Mouse (Mus musculus): Measurements from ENCODE around the gene Rbm12. TPM values are rescaled to one million over a fixed set of nuclear protein-coding genes. Genes with fewer than 3 reads are reported as not detected.

The Rbm12 gene
- 14.1 TPM for polyA plus RNA-seq (2021)

- in situ Hi-C loops (cut with MboI; ENCODE audit: low pct_unique_long_range_greater_than_20kb) = no loop called here
- ATAC-seq (peak; percentile 69), DNase-seq (ENCODE audit: low read depth, low spot score) (peak; percentile 50)
- ChIA-PET POLR2A (interaction anchor here (0.7 to 1.1 kb wide), 4 partner anchors 23 to 154 kb away, joined by 3 to 4 read pairs (median 4); no protein-coding TSS in a partner anchor), CTCF (interaction anchor here (1.0 kb wide), 2 partner anchors 11 to 20 kb away, joined by 3 read pairs; no protein-coding TSS in a partner anchor)
- TF ChIP-seq CTCF (IDR thresholded peaks at IDR 0.05) = no peak
- no peaks in the 10 kb centered on the region for H3K27me3 ChIP-seq
These were observed at the start of gene Rbm12, which contains the start of gene Cpne1 for GRCm38 (mm10) chr2:156111358-156112079. TSS of gene Rbm12 (minus strand) at chr2:156111978. TSS of gene Cpne1 (minus strand) at chr2:156111965.

- ChIA-PET POLR2A (no interaction called here), CTCF (interaction anchor here (1.0 kb wide), 1 partner anchor 19 kb away, joined by 3 read pairs; no protein-coding TSS in a partner anchor)
- ATAC-seq (no peak), DNase-seq (ENCODE audit: low read depth, low spot score) (no peak)
- H3K27me3 ChIP-seq = no peaks in the 10 kb centered on the region
- in situ Hi-C loops (cut with MboI; ENCODE audit: low pct_unique_long_range_greater_than_20kb) = no loop called here
- TF ChIP-seq CTCF (IDR thresholded peaks at IDR 0.05) = peak; percentile 31
These were observed 39.8 kb upstream of the Rbm12 start for GRCm38 (mm10) chr2:156151538-156151937.

DNA sequence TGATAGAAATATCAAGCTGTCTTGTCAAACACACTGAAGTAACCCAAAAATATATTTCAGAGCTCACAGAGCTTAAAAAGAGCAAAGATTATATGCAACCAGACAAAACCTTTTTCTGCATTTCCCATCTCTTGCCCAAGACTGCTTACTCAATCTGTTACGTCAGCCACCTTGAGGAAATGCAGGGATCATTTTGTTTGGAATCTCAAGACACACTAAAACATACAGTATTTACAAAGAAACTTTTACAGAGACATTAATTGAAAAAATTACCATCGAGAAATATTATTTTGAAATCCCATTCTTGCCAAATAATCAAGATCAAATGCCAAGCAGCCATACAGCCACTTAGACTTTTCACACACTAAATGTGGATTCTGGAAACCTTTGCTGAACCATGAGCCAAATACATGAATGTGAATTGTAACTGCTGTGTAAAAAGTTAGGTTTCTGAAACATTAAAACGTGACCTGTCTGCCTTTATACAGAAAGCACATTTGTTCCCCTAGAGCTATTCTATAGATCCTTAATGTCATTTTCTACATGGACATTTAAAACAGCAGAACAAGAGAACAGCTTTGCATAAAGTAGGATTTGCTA, 35.6 kb upstream of the Rbm12 start:
- in situ Hi-C loops (cut with MboI; ENCODE audit: low pct_unique_long_range_greater_than_20kb) = loop anchor here (25.0 kb wide), 2 partner anchors 185 to 310 kb away; partner anchors contain the start of genes Cep250, Eif6 and Fam83c
- TF ChIP-seq CTCF (IDR thresholded peaks at IDR 0.05) = no peak
- no peak for ATAC-seq
- POLR2A ChIA-PET = interaction anchor here (0.6 kb wide), 1 partner anchor 584 kb away, joined by 3 read pairs; no protein-coding TSS in a partner anchor
- no peaks in the 10 kb centered on the region for H3K27me3 ChIP-seq
- DNase-seq (ENCODE audit: low read depth, low spot score) = no peak
- CTCF ChIA-PET = interaction anchor here (1.4 to 2.4 kb wide), 3 partner anchors 14 to 17 kb away, joined by 3 to 7 read pairs (median 3); no protein-coding TSS in a partner anchor

DNA sequence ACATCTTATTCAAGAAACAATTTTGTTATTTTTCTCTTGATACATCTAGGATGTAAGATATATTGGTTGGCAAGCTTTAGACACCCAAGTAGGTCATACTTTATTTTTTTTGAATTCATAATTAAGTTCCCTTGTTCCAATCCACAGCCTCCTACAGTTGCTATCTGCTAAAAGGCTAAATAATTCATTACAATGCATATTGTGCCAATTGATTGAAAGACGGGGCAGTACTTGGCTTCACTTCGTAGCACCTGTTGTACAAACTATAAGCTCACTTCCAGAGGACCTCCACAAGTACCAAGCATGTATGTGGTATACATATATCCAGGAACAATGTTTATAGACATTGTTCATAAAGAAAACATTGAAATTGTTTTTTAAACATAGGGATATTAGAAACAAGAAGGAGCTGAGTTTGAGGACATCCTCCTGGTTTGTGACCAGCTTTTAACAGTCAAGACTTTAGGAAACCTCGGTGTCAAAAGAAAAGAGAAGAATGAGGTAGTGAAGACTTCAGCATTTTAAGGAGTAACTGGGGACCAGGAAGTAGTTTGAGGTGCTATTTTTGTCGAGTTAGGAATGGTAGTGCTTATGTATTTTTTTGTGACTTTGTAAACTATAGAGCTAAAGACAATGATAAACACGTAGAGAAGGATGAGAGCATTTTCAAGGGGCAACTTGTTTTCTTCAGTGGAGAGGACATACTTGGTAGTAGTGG, 34.7 kb upstream of the Rbm12 start:
- TF ChIP-seq CTCF (IDR thresholded peaks at IDR 0.05) = no peak
- ATAC-seq = no peak
- DNase-seq (ENCODE audit: low read depth, low spot score) = no peak
- H3K27me3 ChIP-seq = no peaks in the 10 kb centered on the region
- POLR2A ChIA-PET = interaction anchor here (0.5 to 0.7 kb wide), 3 partner anchors 18 to 956 kb away, joined by 4 to 7 read pairs (median 7); no protein-coding TSS in a partner anchor
- CTCF ChIA-PET = interaction anchor here (1.4 to 2.4 kb wide), 3 partner anchors 13 to 18 kb away, joined by 3 to 7 read pairs (median 3); no protein-coding TSS in a partner anchor
- in situ Hi-C loops (cut with MboI; ENCODE audit: low pct_unique_long_range_greater_than_20kb) = loop anchor here (25.0 kb wide), 2 partner anchors 184 to 309 kb away; partner anchors contain the start of genes Cep250, Eif6 and Fam83c

- POLR2A ChIA-PET = interaction anchor here (0.6 kb wide), 1 partner anchor 34 kb away, joined by 4 read pairs; the partner anchor contains the start of genes Cpne1 and Rbm12
- ATAC-seq (no peak), DNase-seq (ENCODE audit: low read depth, low spot score) (no peak)
- no peaks in the 10 kb centered on the region for H3K27me3 ChIP-seq
- in situ Hi-C loops (cut with MboI; ENCODE audit: low pct_unique_long_range_greater_than_20kb) = loop anchor here (25.0 kb wide), 2 partner anchors 183 to 308 kb away; partner anchors contain the start of genes Cep250, Eif6 and Fam83c
- CTCF ChIA-PET = interaction anchor here (1.5 kb wide), 1 partner anchor 12 kb away, joined by 3 read pairs; no protein-coding TSS in a partner anchor
- no peak for TF ChIP-seq CTCF (IDR thresholded peaks at IDR 0.05)
These were observed 33.8 kb upstream of the Rbm12 start for GRCm38 (mm10) chr2:156145486-156146130.

GRCm38 (mm10) chr2:156143953-156144724, 32.4 kb upstream of the Rbm12 start, which contains the start of the genes Romo1 and Nfs1:
TSS of gene Romo1 (plus strand) at chr2:156144039.
TSS of gene Nfs1 (minus strand) at chr2:156144186.
- DNase-seq (ENCODE audit: low read depth, low spot score) (peak; percentile 42), ATAC-seq (peak; percentile 86)
- CTCF ChIA-PET = no interaction called here
- POLR2A ChIA-PET = no interaction called here
- in situ Hi-C loops (cut with MboI; ENCODE audit: low pct_unique_long_range_greater_than_20kb) = loop anchor here (5.0 to 25.0 kb wide), 3 partner anchors 137 to 307 kb away; partner anchors contain the start of genes 6430550D23Rik, Cep250, Eif6 and Ergic3
- H3K27me3 ChIP-seq = no peaks in the 10 kb centered on the region
- TF ChIP-seq CTCF (IDR thresholded peaks at IDR 0.05) = peak; percentile 63

DNA sequence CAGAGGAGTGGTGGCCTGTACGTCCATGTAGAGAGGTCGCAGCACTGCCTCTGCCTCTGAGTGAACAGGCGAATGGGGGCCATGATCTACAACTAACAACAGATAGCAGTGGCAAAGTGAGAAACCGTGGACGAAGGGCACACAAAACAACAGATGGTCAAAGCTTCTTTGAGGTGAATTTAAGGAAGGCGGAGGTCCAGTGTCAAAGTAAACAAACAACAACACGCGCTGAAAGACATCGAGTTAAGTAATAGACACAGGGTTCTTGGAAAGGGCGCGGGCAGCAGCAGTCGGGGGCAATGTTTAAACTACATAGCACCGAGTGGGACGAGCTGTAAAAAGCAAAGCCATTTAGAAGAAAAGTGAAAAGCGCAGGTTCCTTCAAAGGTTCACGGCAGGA, 31.6 kb upstream of the Rbm12 start:
- CTCF ChIA-PET = interaction anchor here (0.9 kb wide), 1 partner anchor 12 kb away, joined by 3 read pairs; no protein-coding TSS in a partner anchor
- ATAC-seq = no peak
- POLR2A ChIA-PET = no interaction called here
- DNase-seq (ENCODE audit: low read depth, low spot score) = no peak
- H3K27me3 ChIP-seq = no peaks in the 10 kb centered on the region
- TF ChIP-seq CTCF (IDR thresholded peaks at IDR 0.05) = no peak
- in situ Hi-C loops (cut with MboI; ENCODE audit: low pct_unique_long_range_greater_than_20kb) = loop anchor here (5.0 to 25.0 kb wide), 3 partner anchors 136 to 306 kb away; partner anchors contain the start of genes 6430550D23Rik, Cep250, Eif6 and Ergic3

- in situ Hi-C loops (cut with MboI; ENCODE audit: low pct_unique_long_range_greater_than_20kb) = loop anchor here (5.0 to 25.0 kb wide), 3 partner anchors 136 to 306 kb away; partner anchors contain the start of genes 6430550D23Rik, Cep250, Eif6 and Ergic3
- ATAC-seq = no peak
- CTCF ChIA-PET = interaction anchor here (0.9 kb wide), 1 partner anchor 11 kb away, joined by 3 read pairs; no protein-coding TSS in a partner anchor
- DNase-seq (ENCODE audit: low read depth, low spot score) = no peak
- peak; percentile 61 for TF ChIP-seq CTCF (IDR thresholded peaks at IDR 0.05)
- H3K27me3 ChIP-seq = no peaks in the 10 kb centered on the region
- POLR2A ChIA-PET = no interaction called here
These were observed 31.0 kb upstream of the Rbm12 start for GRCm38 (mm10) chr2:156142820-156143219.

Measured in Patski (cell line).